Comparison of ENCODE assay signal across 8 mouse cellular contexts in the genomic region with DNA sequence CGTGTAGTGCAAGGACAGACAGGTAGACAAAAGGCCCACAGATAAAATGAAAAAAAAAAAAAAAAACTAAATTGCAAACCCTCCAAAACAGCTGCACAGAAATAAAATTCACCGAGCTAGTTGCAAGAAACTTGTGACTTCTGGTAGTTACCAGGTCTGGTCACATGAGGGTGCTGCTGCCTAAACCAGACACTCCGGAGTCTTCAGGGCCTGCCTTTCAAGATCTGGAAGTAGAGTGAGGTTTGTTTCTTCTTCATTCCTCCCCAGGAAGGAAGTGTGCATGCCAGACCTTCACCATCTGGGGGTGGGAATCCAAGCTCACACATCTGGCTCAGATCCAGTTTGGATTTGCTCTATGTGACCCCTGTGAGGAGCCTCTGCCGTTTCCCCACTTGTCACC. TPM values are rescaled to one million over a fixed set of nuclear protein-coding genes. Genes with fewer than 3 reads are reported as not detected.
DNase-seq lines count a peak whose midpoint lies in the region; ATAC-seq and TF ChIP-seq lines count a peak whose summit lies in the region.

No protein-coding gene starts in this region.

- H3K36me3 ChIP-seq in ES-Bruce4 (ENCODE audit: control insufficient read depth, insufficient read depth, low read length, poor library complexity, severe bottlenecking), result peaks cover 13% of the 10 kb centered on the region
- H3K36me3 ChIP-seq in limb, embryonic 14.5 days (ENCODE audit: control insufficient read depth, insufficient read depth, low read length), result peaks cover 28% of the 10 kb centered on the region
- H3K36me3 ChIP-seq in small intestine, adult 2 months (ENCODE audit: control insufficient read depth, insufficient read depth, low read length), result peaks cover 14% of the 10 kb centered on the region

- H3K27me3 ChIP-seq in ES-Bruce4 (ENCODE audit: control insufficient read depth, insufficient read depth, low read length, poor library complexity, severe bottlenecking), result no peaks in the 10 kb centered on the region
- H3K27me3 ChIP-seq in limb, embryonic 14.5 days (ENCODE audit: control insufficient read depth, insufficient read depth, low read length), result no peaks in the 10 kb centered on the region
- no peaks in the 10 kb centered on the region for H3K27me3 ChIP-seq in small intestine, adult 2 months (ENCODE audit: control insufficient read depth, insufficient read depth, low read length)

- TF ChIP-seq CTCF in layer of hippocampus, adult 2 months (conservative IDR thresholded peaks at IDR 0.05), result peak; percentile 79
- TF ChIP-seq CTCF in ES-Bruce4 (IDR thresholded peaks at IDR 0.05; ENCODE audit: low read depth, low read length), result peak; percentile 59
- peak; percentile 33; the same call in 1 of the 2 replicates for TF ChIP-seq CTCF in small intestine, adult 2 months (IDR thresholded peaks at IDR 0.05; ENCODE audit: extremely low read depth, insufficient read length, insufficient replicate concordance, low read depth, low read length)

- no peak for TF ChIP-seq EP300 in ES-Bruce4 (IDR thresholded peaks at IDR 0.05; ENCODE audit: insufficient read depth, low read depth, low read length)

- TF ChIP-seq POLR2A in ES-Bruce4 (IDR thresholded peaks at IDR 0.05; ENCODE audit: insufficient read depth, low read length), result no peak
- no peak for TF ChIP-seq POLR2A in limb, embryonic 14.5 days (IDR thresholded peaks at IDR 0.05; ENCODE audit: borderline replicate concordance, extremely low read depth, insufficient read depth, insufficient read length)
- no peak for TF ChIP-seq POLR2A in small intestine, adult 2 months (IDR thresholded peaks at IDR 0.05; ENCODE audit: low read depth, low read length)

- no peak overlapping the region for H3K4me2 ChIP-seq in limb, embryonic 14.5 days (replicated peaks; ENCODE audit: low read depth, low read length, severe bottlenecking)

- no peaks in the 10 kb centered on the region for H3K4me1 ChIP-seq in ES-Bruce4 (ENCODE audit: control insufficient read depth, insufficient read depth, low read length)
- peaks cover 3% of the 10 kb centered on the region; the same call in 1 of the 2 replicates for H3K4me1 ChIP-seq in limb, embryonic 14.5 days (ENCODE audit: control insufficient read depth, insufficient read depth, low read length)
- H3K4me1 ChIP-seq in small intestine, adult 2 months (ENCODE audit: control insufficient read depth, insufficient read depth, insufficient read length, low read length), result no peaks in the 10 kb centered on the region

- no peaks in the 10 kb centered on the region for H3K9me3 ChIP-seq in ES-Bruce4 (replicated peaks; ENCODE audit: control insufficient read depth, insufficient read depth, low read length, poor library complexity, severe bottlenecking)
- H3K9me3 ChIP-seq in limb, embryonic 14.5 days (ENCODE audit: control insufficient read depth, low read length), result no peaks in the 10 kb centered on the region

- H3K27ac ChIP-seq in layer of hippocampus, adult 2 months, result no peak overlapping the region
- no peak overlapping the region for H3K27ac ChIP-seq in ES-Bruce4 (ENCODE audit: insufficient read depth, low read length)
- no peak overlapping the region for H3K27ac ChIP-seq in limb, embryonic 14.5 days (replicated peaks; ENCODE audit: low read depth, low read length)
- no peak overlapping the region for H3K27ac ChIP-seq in small intestine, adult 2 months (ENCODE audit: insufficient read depth, low read depth, low read length)

- ATAC-seq in limb, embryonic 14.5 days (ENCODE audit: low FRiP score, low read depth), result peak; percentile 17; the same call in 1 of the 2 replicates

- no peak overlapping the region for H3K4me3 ChIP-seq in layer of hippocampus, adult 2 months
- H3K4me3 ChIP-seq in ES-Bruce4 (ENCODE audit: low read depth, low read length), result no peak overlapping the region
- H3K4me3 ChIP-seq in limb, embryonic 14.5 days (replicated peaks; ENCODE audit: low read length), result no peak overlapping the region
- no peak overlapping the region for H3K4me3 ChIP-seq in small intestine, adult 2 months (ENCODE audit: low read depth, low read length)

- DNase-seq in cerebellum, adult 11-12 months, result peak; percentile 30
- DNase-seq in cerebellum, adult 9-11 months, result no peak
- peak; percentile 44 to 70 for DNase-seq in layer of hippocampus, adult 2 months (ENCODE audit: low spot score in 2 of 2)
- no peak for DNase-seq in layer of hippocampus, adult 9-11 months
- DNase-seq in embryo, embryonic 10.5 days (ENCODE audit: low spot score), result peak; percentile 76
- peak; percentile 70 for DNase-seq in limb, embryonic 14.5 days (ENCODE audit: low spot score)

- no peak overlapping the region for H3K9ac ChIP-seq in ES-Bruce4 (ENCODE audit: low read depth, poor library complexity, severe bottlenecking)
- no peak overlapping the region for H3K9ac ChIP-seq in limb, embryonic 14.5 days (ENCODE audit: low read depth, low read length, severe bottlenecking)

- WGBS in limb, embryonic 14.5 days, result 9% methylated on average over 4 of the region's 4 CpGs
- WGBS in small intestine, adult 2 months, result 22% methylated on average over 4 of the region's 4 CpGs

RNA-seq across cellular contexts. Expression of gene Sdc3, which starts 7.6 kb away (rescaled TPM):
- total RNA-seq in layer of hippocampus, adult 2 months (2021), result 100 to 1,000 TPM; 130 to 140 TPM
- 8.1 and 8.6 TPM in 2 replicates for polyA plus RNA-seq in ES-Bruce4 (2011; ENCODE audit: insufficient read depth, insufficient read length, low read depth, missing spikeins)
- 89.5 and 146 TPM in 2 replicates for polyA plus RNA-seq in limb, embryonic 14.5 days (2012; rRNA removed)
- 35.4 and 41.1 TPM in 2 replicates for polyA plus RNA-seq in limb, embryonic 14.5 days (2014; fragmentation: Nextera tagmentation; extraction: Ambion mirVana)
- 14.2 and 16.8 TPM in 2 replicates for polyA plus RNA-seq in small intestine, adult 2 months (2012; rRNA removed)

Comparison
In these comparisons a context has a peak if more than half of its experiments do, and no peak if none do; other contexts are left out.
1. DNase-seq: peak in cerebellum, adult 11-12 months (single experiment), layer of hippocampus, adult 2 months (2 of 2), embryo, embryonic 10.5 days (single experiment) and limb, embryonic 14.5 days (single experiment); none in cerebellum, adult 9-11 months (single experiment) and layer of hippocampus, adult 9-11 months (single experiment).
2. Peak in every context shown above with its lines, with median percentiles within 50 percentile points of each other: CTCF ChIP-seq.